Mouse (Mus musculus) 3T3-L1 (cell line): ENCODE measurements around the gene St5.

Experiments
- DNase-seq: peaks from one replicate; pipeline ENCODE4 v3.0.0-alpha.2; 2015; ENCODE audit warnings: low read depth, low spot score

St5 gene

GRCm38 (mm10) chr7:109702721-109703120 lies 684 bp downstream of the St5 start:
- no peak for DNase-seq

GRCm38 (mm10) chr7:109700213-109700612 lies 3.2 kb downstream of the St5 start:
- DNase-seq: peak; percentile 29

GRCm38 (mm10) chr7:109695339-109695726 lies 8.1 kb downstream of the St5 start:
- no peak for DNase-seq

DNA sequence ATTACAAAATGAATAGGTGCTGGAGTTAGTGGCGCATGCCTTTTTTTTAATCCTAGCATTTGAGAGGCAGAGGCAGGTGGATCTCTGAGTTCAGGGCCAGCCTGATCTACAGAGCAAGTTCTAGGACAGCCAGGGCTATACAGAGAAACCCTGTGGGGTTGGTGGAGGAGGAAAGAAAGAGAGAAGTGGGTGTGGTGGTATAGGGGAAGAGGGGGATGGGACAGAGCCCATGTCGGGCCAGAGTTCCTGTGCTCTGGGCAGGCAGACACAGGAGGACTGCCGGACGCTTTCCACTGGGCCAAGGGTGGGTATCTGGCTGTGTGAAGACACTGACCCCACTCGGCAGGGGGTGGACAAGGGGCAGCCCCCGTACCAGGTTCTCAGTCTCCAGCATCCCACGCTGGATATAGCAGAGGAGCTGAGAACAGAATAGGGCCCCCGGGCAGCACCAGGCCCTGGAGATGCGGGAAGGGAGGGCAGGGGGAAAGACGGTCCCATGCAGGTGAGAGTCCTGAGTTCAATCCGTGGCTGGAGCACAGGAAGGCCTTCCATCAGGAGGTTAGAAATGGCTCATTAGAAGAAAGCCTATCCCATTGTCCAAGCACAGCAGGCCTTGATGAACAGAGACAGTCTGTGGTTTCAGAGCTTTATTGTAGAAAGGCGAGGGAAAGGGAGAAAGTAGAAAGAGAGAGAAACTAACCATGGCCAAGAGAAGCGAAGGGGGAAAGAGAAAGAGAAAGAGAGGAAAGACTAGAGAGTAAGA lies 8.6 kb downstream of the St5 start:
- no peak for DNase-seq

DNA sequence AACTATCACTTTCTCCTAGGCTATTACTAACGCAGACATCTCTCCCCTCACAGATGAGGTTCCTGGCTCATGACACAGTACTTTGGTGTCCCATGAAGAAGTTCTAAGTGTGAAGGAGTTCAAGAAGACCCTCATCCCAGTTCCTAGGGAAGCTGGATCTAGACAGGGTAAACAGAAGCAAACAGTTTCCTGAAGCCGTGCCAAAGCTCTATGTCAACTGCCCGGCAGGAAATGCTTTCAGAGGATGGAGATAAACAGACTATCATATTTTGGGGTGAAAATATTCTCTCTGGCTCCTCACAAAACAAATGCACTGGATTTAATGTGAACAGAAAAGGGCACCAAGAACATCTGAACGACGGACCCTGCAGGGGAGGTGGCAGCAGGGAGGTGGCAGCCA lies 12.4 kb downstream of the St5 start:
- no peak for DNase-seq

- no peak for DNase-seq
Measured at GRCm38 (mm10) chr7:109690101-109690500, 13.3 kb downstream of the St5 start.

- DNase-seq: no peak
Measured at GRCm38 (mm10) chr7:109686585-109687128, 16.7 kb downstream of the St5 start.

DNA sequence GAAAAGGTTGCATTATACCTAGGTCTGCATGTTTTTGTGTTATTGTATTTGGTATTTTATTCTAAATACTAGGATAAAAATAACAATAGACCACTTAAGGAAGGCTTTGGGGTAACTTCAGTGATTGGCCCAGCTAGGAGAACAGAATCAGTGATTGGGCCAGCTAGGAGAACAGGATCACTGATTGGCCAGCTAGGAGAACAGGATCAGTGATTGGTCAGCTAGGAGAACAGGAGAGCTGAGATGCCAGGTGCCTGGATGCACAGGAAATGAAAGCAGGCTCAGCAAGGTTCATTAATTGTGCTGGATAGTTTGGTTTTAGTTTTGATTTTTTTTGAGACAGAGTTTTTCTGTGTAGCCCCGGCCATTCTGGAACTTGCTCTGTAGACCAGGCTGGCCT lies 22.5 kb downstream of the St5 start:
- DNase-seq: no peak

GRCm38 (mm10) chr7:109680284-109680683 lies 23.1 kb downstream of the St5 start:
- no peak for DNase-seq

- no peak for DNase-seq
Measured at GRCm38 (mm10) chr7:109674944-109675628, 28.3 kb downstream of the St5 start.

GRCm38 (mm10) chr7:109671581-109672471 lies 31.6 kb downstream of the St5 start:
- DNase-seq: peak; percentile 95

DNA sequence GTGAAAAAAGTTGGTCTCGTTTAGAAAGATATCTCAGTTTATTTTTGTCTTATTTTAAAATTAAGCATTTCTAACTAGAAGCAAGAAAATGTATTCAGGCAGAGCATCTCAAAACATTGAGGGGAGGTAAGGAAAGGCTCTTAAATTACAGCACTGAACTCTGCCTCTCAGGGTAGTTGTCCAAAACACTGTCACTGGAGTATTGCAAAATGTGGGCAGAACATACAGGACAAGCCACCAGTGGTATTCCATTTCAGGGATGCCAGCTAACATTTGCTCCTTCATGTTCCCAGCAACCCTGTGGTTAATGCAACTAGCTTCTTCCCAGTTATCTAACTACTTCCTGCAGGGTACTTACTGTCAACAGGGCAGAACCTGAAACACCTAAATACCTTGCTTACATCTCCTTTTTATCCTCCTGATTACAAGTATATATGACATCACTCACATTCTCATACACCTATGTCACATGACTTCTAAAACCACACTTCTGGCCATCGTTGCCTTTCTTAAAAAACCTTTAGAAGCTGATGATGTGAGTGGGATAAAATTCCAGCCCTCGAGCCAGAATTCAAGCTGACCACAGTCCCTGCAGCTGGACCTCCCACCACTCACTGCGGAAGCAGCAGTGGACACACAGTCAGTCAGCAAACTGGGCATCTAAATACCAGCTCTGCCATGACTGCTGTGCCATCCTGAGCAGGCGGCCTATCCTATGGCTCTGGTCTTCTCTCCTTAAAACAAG lies 33.8 kb downstream of the St5 start:
- DNase-seq: peak; percentile 63

- peak; percentile 50 for DNase-seq
Measured at GRCm38 (mm10) chr7:109666664-109667063, 36.7 kb downstream of the St5 start.

DNA sequence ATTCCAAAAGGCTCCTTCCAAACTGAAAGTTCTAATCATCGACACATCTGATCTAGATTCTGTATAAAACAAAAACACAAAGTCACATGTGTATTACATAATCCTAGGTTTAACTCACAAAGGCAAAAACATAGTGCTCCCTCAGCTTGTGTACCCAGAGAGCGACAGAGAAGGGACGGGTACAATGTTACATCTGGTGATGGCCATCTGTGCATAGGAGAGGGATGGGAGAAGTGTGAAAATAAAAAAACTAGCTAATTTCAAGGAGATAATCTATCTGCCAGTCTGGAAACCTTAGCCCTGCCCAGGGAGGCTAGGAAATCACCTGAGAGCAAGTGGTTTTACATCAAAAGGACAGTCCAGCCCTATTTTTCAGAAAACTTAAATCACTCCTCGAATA lies 40.8 kb downstream of the St5 start:
- no peak for DNase-seq

DNA sequence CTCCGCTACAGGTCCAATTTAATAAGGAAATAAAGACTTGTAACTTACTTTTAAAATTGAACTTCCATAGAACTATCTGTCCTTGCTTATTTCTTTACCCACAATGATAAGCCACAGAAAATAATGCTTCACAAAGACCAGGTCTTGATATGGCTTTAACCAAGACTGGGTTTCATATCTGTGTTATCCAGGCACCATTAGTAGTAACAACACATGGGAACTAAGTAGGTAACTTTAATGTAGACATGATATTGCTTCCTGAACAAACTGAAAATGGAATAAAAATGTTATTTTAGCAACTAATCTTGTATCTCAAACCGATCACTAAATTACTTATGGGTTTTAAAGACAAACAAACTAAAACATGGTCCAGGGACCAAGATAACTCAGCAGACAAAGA lies 44.1 kb downstream of the St5 start:
- no peak for DNase-seq

DNA sequence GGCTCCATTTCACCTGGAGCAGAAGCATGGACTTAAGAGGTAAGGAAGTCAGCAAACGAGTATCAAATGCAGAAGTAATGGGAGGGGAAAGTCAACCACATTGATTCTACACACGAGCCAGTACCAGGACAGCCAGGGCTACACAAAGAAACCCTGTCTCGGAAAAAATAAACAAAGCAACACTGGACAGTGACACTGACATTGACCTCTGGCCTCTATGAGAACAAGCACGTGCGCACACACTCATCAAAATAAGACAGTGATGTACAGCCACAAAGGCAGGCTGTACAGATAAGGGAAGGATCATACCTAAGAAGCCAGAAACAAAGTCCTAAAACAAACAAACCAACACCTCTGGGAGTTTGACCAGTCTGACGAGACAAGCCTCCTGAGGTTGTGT lies 45.5 kb downstream of the St5 start:
- DNase-seq: no peak

GRCm38 (mm10) chr7:109654871-109655270 lies 48.5 kb downstream of the St5 start:
- DNase-seq: no peak

GRCm38 (mm10) chr7:109648812-109649594 lies 54.4 kb downstream of the St5 start:
- DNase-seq: no peak

DNA sequence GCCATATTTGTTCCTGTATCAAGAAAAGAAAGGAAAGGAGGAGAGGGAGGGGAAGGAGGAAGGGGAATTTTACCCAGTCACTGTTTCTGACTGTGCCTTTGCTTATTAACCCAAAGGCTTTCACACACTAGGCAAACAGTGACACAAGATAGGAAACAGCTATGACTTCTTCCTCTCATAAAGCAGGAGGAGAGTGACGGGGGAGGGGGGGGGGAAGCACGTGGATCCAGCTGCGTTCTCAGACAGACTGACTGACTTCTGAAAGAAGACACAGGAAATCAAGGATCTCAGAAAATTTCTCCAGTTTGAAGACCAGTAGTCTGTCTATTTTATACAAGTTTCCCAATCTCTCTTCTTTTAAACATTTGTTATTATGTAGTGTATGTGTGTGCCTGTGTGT lies 56.8 kb downstream of the St5 start:
- no peak for DNase-seq

GRCm38 (mm10) chr7:109643305-109643994 lies 60.0 kb downstream of the St5 start:
- no peak for DNase-seq
